Mouse (Mus musculus) ES-CJ7 (cell line): ENCODE data around the gene Arl2bp.
A peak's percentile ranks its signal among the peaks of the same experiment; 100 is the strongest.

ENCODE experiments used
- DNase-seq: peaks from one replicate; pipeline ENCODE4 v3.0.0; 2011; ENCODE audit warnings: low read depth, low spot score

The Arl2bp gene

DNA sequence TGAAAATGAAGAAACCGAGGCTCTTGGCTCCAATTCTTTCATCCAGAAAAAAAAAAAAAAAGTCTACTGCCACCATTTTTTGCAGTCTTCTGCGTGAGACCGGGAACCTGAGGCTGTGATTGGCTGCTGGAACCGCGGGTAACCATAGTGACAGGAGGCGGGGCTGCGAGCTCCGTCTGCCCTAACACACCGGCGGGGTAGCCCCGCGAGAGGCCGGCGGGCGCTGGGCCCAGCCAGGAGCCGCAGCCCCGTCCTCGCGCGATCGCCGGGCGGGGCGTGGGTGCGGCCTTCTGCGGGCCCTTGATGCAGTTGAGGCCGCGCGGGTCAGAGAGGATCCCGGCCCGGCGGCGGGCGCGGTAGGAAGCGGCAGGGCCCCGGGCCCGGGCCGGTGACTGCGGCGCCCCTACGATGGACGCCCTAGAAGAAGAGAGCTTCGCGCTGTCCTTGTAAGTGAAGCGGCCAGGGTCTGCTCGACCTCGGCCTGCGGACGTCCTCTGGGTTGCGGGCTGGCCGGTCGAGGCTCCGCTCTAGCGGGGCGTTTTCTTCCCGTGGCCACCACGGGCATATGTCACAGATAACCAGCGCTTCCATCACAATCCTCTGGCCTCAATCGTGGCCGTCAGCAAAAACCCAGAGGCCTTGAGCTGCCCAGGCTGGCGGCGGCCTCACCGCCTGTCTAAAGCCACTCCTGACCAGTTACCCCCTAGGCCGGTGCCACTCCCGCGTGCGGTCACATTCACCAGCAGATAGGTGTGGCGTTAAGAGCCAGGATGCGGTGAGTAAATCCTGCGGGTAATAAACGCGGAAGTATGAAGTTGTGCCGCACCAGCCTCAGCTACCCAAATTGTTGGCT, at the start of gene Arl2bp:
TSS of gene Arl2bp (plus strand) at position 145 of the 853 bp plus-strand sequence.
- peak; percentile 97 for DNase-seq

DNA sequence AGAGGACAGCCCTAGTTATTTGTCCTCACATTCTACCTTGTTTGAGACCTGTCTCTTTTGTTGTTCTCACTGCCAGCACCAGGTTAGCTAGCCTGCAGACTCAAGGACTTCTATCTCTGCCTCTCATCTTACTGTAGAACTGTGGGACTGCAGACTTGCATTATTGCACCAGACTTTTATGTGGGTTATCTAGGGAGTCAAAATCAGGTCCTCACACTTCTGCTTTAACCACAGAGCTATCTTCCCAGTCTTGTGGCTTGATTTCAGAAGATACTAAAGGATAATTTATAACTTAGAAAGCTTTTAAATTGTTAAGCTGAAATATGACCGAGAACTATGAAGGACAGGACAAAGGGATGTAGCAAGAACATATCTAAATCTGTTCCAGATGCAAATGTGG, 41.5 kb upstream of the Arl2bp start:
- DNase-seq: no peak

DNA sequence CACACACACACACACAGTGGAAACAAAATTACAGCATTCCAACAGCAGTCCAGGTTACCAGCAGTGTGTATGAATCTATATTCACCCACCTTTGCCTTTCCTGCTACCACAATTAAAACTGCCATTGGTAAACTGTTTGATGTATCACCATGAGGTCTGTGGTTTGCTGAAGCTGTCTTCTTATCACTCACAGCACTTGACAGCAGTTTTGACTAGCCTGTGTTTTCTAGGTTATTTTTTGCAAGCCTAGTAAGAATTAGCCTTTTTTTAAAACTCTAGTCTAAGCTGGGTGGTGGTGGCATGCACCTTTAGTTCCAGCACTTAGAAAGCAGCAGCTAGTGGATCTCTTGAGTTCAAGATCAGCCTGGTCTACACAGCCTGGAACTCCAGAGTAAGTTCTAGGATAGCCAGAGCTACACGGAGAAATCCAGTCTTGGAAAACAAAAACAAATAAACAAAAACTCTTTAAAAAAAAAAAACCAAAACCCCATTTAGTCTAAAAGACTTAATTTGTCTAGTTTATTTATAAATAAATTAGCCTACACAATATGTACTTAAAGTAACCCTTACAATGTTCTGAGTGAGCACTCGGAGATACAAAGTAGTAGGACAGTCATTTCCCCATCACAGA, 32.7 kb upstream of the Arl2bp start:
- DNase-seq: no peak

DNA sequence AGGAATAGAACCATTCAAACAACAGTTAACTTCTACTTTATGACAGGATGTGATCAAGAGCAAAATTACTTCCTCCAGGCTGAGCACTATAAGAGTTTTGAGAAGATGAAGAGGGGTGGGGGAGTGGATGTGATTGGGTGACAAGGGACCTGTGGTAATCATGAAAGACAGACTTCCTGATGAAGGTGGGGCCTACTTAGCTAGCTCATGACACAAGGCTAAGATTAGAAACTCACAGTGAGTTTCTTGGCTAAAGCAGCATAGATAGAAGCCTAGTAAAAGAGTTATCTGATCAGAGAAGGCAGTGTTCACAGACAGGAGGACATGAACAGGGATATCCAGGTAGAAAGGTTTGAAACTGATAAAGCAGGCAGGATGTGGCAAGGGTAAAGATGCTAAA, 32.2 kb upstream of the Arl2bp start:
- no peak for DNase-seq

DNA sequence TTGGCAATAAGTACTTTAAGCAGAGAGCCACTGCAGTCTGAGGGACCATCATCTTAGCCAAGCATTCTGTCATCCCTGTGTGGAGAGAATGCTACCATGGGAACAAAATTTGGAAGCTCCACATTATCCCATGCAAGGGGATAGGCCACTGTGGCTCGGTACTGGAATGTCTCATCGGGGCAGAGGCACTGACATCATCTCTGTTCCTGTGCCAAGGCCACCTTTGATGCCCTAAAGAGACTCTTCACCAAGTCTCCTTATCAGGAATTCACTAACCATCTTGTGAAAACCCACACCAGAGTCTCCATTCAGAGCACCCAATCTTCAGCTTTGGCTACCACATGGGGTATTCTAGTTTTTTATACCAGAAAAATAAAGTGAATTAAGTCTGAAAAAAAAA, 25.2 kb upstream of the Arl2bp start:
- DNase-seq: no peak

DNA sequence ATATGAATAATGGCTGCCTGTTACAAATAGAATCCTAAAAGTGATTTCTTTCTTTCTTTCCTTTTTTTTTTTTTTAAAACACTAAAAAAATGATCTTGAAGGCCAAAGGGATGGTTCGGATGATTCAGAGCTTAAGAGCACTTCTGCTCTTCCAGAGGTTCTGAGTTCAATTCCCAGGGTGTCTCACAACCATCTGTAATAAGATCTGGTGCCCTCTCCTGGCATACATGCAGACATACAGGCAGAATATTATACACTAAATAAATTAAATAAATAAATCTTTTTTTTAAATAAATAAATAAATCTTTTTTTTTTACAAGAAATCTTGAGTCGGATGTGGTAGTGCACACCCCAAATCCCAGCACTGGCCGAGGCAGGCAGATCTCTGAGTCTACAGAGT, 24.5 kb upstream of the Arl2bp start:
- DNase-seq: no peak

DNA sequence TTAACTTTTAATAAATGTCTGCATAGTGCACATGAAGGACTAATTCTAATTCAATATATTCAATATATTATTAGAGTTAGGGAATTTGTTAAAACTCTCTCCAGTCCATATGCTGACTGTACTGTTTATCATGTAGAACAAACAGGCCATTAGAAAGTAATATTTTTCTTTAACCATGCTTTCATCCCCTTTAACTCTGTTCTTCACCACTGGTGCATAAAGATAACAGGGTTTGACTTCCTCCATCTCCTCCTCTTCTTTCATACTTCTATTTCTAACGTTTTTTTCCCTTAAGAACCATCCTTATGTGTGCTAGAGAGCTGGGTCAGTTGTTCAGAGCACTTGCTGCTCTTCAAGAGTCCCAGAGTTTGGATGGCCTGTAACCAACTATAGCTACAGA, 21.2 kb upstream of the Arl2bp start:
- no peak for DNase-seq

DNA sequence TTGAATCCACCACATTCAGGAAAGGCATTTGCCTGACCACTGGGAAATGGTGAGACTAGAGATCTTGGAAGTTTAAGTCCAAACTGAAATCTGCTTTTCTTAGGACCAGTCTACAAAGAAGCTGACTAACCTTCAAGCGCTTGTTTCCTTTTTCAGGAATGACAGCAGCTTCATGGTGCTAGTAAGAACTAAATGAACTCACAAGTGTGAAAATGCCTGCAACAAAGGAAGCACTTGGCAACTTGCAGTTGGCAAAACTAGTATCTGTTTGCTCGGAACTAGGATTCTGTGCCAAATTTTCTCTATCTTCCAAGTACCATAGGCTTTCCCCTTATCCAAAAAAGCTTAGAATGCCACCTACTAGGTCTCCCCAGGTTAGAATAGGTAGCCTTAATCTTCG, 20.2 kb upstream of the Arl2bp start:
- DNase-seq: no peak

DNA sequence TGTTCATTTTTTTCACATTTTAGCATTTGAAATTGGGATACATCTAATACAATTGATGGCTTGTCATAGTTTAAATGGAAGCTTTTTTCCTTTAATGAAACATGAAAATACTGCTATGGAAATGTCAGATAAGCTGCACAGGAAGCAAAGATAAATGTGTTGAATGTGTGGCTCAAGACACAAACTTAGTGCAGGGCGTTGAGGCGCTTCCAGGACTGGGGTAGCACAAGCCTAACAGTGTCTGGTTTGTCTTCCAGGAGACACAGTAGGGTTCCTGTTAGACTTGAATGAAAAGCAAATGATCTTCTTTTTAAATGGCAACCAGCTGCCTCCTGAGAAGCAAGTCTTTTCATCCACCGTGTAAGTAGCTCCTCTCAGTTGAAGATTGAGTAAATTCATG, 16.9 kb upstream of the Arl2bp start:
- DNase-seq: no peak

DNA sequence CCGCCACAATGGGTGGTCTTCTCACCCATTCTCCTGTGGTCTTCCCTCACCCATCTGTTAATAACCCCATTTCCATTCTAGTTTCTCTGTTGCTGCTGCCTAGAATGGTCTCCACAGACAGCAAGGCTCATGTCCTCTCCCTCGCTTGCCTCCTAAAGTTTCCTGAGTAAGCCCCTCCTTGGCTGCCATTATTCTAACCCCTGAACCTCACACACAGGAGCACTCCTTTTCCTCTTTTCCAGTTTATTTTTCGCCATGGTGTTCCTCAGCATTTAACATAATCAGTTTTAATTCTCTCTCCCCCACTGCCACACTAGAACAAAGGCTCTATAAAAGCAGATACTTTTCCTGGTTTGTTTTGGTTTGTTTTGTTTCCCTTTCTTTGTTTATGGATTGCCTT, 13.4 kb upstream of the Arl2bp start:
- DNase-seq: no peak

DNA sequence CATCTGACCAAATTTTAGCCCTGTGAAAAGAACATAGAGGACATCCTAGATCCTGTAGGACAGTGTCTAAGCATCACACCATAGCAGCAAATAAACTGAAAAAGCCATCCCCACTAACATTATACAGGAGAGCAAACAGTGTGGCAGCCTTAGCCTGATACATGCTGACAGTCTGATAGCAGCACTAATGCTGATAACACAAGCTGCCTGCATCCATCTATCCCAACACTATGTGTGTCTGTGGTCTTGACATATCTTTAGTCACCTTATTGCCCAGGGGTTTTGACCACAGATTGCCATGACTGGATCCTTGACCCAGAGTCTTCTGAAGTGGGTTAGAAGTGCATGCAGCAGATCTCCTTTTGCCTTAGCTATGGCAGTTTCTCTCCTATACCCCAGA, 11.4 kb upstream of the Arl2bp start:
- no peak for DNase-seq

DNA sequence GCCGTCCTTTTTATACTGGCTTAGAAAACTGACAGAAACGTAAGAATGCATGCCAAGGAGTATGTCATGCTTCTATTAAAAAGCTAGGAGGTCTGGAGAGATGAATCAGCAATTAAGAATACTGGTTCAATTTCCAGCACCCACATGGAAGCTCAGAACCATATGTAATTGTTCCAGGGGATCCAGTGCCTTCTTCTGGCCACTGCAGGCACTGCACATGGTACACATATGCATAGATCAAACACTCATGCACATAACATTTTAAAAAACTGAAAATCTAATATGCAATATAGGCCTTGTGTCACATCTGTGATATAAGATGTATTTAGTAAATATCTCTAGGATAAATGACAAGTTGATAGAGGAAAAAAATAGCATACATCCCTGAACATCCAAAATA, 8.4 kb upstream of the Arl2bp start:
- DNase-seq: no peak

DNA sequence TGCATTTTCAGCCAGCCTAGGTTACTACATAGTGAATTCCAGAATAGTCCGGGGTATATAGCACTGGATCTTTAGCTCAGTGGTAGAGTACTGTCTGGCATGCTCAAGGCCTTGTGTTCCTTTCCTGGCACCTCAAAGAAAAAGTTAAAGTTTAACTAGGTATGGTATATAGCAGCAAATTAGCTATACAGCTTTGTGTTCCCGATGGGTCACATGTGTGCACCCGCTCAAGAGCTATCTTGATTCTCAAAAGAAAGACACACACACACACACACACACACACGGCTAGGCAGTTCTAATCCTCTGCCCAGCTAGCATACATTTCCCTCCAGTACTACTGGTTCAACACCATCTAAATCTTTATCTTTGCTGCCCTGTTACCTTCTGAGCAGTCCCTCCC, 6.0 kb upstream of the Arl2bp start:
- DNase-seq: no peak

DNA sequence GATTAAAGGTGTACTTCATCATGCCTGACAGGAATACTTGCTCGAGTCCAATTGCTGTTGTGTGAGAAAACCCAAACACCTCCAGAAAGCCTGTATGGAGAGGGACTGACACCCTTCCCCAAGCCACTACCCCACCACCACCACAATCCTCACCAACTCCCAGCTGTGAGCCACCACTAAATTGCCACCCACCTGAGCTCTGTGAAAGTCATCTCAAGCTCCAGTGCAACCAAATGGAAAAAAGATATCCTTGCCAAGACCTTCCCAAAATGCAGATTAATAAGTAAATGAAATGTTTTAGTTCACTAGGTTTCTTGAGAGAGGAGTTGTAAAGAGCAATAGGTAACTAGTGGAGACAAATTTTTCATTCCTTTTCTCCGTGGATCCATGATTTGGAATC, 1.7 kb upstream of the Arl2bp start:
- DNase-seq: no peak

DNA sequence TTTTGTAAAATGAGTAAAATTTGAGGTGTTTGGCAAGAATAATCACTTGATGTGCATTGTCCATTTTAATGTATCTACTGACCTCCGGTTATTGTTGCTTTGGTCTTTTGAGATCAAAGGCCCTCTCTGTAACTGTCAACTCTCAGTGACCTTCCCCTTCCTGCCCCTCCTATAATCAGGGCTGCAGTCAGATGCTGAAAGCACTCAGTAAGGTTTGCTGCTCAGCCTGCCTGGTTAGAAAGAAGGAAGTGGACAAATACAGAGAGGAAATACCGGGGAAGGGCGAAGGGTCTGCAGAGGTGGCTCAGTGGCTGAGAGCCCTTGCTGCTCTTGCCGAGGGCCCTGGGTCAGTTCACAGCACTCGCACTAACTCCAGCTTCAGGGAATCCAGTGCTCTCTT, 8.0 kb downstream of the Arl2bp start:
- DNase-seq: no peak

DNA sequence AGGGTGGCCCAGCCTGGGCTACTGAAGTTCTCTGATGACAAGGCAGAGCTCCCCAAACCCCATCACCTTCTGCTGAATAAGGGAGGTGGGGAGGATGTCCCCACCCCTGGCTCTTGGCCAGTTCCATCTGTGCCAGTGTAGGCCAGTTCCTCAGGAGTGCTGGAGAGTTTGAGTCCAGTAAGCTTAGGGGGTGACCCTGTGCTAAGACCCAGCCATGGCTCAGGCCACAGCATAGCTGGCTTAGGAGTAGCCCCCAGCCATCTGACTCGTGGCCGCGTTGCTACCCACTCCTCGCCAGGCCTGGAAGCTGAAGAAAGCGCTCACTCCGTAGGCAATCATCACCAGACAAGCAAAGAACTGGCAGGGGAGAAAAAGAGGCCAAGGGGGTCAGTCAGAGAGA, 9.5 kb downstream of the Arl2bp start:
- DNase-seq: no peak

DNA sequence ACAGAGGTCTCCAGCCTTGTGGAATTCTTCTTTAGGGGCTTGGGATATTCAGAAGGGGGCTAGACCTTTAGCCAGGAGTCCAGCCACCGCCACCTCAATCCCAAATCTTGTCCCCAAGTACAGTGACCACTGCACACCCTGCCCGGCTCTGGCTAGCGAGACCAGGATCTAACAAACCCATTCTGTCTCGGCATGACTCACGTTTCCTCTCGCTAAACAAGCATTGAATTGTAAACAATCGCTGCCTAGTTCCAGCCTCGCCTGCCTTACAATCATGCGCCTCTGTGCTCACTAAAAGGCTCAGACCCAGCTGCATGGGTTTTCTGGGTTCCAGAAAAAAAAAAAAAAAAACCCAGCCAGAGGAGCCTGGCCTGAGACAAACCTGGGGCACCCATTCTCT, 12.2 kb downstream of the Arl2bp start:
- DNase-seq: no peak

DNA sequence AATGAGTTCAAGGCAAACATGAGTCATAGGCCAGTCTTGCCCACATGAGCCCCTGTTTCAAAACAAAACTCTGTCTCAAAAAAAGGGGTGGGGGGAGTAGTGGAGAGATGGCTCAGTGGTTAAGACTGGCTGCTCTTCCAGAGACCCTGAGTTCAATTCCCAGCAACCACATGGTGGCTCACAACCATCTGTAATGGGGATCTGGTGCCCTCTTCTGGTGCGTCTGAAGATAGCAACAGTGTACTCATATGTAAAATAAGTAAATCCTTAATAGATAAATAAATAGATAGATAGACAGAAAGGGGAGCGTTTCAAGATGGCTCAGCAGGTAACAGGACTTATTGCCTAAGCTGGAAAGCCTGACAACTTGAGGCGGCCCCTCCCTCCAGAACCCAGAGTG, 14.0 kb downstream of the Arl2bp start:
- DNase-seq: peak; percentile 50

DNA sequence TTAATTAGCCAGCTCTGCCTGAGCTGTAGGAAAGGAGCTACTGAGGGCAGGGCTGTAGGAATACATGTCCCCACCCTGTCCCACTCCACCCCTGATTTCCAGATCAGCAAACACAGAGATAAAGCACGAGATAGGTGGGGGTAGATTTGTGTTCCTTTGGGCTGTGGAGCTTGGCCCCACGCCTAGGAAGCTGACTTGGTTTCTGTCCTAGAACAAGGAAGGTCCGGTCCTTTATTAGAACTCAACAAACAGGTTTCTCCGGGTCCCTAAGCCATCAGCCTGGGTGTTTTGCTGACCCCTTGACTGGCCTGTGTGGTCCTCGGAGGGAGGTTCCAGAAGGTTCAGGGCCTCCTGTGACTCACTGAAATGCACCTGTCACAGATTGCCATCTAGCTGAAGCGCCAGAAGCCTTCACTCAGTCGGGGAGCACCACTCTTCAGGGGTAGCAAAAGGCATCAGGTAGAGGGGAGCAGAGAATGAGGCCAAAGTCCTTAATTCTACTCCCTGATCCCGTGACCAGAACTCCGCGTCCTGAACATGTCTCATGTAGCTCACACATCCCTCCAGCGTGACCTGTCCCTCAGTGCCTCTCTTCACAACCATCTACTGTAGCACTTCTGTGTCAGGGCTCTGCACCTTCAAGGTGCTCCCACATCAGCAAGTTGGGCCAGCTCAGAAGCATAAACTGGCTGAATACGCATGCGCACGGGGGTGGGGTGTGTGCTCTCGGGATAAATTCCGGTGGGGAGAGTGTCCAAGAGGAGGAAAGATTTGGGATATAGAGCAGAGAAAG, 16.5 kb downstream of the Arl2bp start:
- DNase-seq: no peak

DNA sequence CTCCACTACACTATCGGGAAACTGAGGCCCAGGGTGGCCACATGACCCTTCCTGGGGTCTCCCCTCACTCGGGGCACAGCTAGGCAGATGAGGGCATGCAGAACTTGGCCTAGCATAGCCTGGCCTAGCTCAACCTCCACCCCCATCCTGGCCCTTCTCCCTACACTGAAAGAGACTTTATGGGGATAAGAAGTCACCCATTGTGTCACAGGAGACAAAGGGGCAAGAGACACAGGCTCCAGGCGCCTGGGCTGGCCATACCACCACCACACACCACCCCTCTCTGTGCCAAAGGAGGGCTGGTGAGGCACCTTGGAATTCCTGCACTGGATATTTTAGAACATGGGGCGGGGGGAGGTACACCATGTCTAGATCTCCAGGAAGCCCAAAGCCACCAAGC, 17.9 kb downstream of the Arl2bp start:
- DNase-seq: no peak

DNA sequence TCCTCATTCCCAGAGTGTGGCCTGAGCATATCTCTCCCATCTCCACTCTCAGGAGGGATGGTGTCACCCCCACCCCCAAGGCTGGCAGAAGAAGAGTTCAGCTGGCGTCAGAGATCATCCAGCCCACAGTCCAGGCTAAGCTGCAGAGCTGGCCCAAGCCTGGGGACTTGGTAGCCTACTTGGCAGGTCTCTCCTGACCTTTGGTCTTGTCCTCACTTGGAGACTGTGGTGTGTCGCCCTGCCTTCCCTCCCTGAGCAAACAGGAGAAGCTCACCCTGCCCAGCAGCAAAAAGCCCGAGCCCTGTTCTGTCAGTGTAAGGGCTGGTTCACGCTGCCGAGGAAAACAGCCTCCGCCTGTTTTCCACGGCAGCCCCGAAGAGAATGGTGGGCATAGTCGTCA, 19.6 kb downstream of the Arl2bp start:
- no peak for DNase-seq

DNA sequence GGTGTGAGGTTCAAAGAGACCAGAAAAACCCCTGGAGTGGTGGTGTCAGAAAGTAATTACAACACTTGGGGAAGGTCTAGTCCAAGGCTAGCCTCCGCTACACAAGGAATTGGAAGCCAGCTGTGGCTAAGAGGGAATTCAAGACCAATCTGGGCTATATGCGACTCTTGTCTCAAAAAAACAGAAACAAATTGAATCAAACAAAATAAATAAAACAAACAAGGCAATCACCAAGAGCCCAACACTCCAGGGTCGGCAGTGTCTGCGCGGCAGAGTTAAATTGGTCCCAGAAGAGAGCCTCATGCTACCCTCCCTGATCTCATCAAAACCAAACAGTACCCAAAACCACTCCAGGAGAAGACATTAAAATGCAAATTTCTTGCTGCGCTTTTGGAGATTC, 28.3 kb downstream of the Arl2bp start:
- no peak for DNase-seq
